Mouse (Mus musculus): ENCODE data around the gene Tnpo1. TPM values are rescaled to one million over a fixed set of nuclear protein-coding genes. Genes with fewer than 3 reads are reported as not detected.

Gene Tnpo1
- polyA plus RNA-seq, 1 experiment from 2014 or later, result 41.1 TPM

- peak overlapping the region; percentile 99 for H3K27ac ChIP-seq (replicated peaks)
- 6% methylated on average over 11 of the region's 11 CpGs for WGBS
- peak overlapping the region; percentile 75 for H3K4me2 ChIP-seq
- peak overlapping the region; percentile 96 for H3K4me3 ChIP-seq (replicated peaks)
- H3K27me3 ChIP-seq (replicated peaks), result no peaks in the 10 kb centered on the region
- H3K9ac ChIP-seq (replicated peaks), result peak overlapping the region; percentile 100
- no peak for ATAC-seq (ENCODE audit: low FRiP score)
- no peaks in the 10 kb centered on the region for H3K36me3 ChIP-seq
- H3K9me3 ChIP-seq (replicated peaks), result no peaks in the 10 kb centered on the region
- peaks cover 40% of the 10 kb centered on the region for H3K4me1 ChIP-seq
These were observed 1.2 kb downstream of the Tnpo1 start for GRCm38 (mm10) chr13:98924897-98925485.

DNA sequence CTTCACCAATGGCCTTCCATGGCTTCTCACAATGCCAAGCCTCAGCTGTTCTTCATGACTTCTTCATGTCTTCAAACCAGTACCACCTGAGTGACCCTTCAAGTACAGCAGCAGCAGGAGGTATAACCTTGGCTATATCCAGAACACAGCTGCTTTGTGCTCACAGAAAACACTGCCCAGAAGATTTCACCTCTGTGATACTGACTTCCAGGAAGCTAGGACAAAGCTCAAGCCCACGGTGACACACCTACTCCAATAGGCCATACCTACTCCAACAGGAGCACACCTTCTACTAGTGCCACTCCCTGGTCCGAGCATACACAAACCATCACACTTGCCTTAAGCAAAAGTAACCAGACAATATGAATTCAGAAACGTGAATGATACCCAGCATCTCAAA, 3.4 kb downstream of the Tnpo1 start:
- peaks cover 51% of the 10 kb centered on the region for H3K4me1 ChIP-seq
- no peak overlapping the region for H3K4me2 ChIP-seq
- H3K27me3 ChIP-seq (replicated peaks), result no peaks in the 10 kb centered on the region
- no peaks in the 10 kb centered on the region for H3K36me3 ChIP-seq
- no peak for ATAC-seq (ENCODE audit: low FRiP score)
- no peak overlapping the region for H3K9ac ChIP-seq (replicated peaks)
- H3K9me3 ChIP-seq (replicated peaks), result no peaks in the 10 kb centered on the region
- 86% methylated on average over 3 of the region's 3 CpGs for WGBS
- no peak overlapping the region for H3K4me3 ChIP-seq (replicated peaks)
- H3K27ac ChIP-seq (replicated peaks), result no peak overlapping the region

DNA sequence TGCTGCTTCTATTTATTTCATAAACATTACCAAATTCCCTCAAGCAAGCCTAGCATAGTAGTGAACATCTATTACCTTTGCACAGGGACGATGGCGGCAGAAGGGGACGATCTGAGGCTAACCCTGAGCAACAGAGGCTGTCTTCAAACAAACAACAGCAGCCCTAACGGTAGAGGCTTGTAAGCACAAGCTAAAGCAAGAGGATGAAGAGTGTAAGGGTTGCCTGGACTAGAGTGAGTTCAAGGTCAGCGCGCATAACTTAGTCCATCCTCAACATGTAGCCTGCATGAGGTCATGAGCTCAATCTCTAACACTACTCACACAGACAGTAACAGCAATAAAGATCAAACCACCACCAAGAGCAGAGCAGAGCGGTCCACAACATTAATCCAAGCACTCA, 4.9 kb downstream of the Tnpo1 start:
- Histone ChIP-seq H3K4me1 (peaks cover 51% of the 10 kb centered on the region), H3K9me3 (replicated peaks) (no peaks in the 10 kb centered on the region), H3K4me3 (replicated peaks) (no peak overlapping the region), H3K27ac (replicated peaks) (no peak overlapping the region), H3K36me3 (no peaks in the 10 kb centered on the region), H3K4me2 (no peak overlapping the region), H3K27me3 (replicated peaks) (no peaks in the 10 kb centered on the region), H3K9ac (replicated peaks) (no peak overlapping the region)
- no peak for ATAC-seq (ENCODE audit: low FRiP score)
- 87% methylated on average over 7 of the region's 7 CpGs for WGBS

DNA sequence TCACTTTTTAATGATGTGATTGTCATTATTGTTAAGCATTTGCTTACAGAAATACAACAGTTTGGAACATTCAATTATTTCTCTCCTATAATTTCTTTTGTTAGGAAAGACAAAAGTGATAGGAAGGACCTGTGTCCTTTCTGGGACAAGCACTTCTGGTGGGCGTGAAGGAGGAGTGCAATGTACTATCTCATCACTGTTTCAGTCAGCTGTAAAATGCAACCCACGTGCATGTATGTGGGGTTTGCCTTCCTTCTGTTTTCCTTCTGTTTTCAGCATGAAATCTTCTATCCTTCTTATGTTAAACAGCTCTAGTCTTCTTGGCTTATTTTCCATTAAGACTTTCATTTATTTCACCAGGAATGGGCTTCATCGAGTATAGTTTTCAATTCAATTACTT, 5.9 kb downstream of the Tnpo1 start:
- 66% methylated on average over 3 of the region's 3 CpGs for WGBS
- ATAC-seq (ENCODE audit: low FRiP score), result no peak
- H3K4me1 ChIP-seq, result peaks cover 59% of the 10 kb centered on the region

DNA sequence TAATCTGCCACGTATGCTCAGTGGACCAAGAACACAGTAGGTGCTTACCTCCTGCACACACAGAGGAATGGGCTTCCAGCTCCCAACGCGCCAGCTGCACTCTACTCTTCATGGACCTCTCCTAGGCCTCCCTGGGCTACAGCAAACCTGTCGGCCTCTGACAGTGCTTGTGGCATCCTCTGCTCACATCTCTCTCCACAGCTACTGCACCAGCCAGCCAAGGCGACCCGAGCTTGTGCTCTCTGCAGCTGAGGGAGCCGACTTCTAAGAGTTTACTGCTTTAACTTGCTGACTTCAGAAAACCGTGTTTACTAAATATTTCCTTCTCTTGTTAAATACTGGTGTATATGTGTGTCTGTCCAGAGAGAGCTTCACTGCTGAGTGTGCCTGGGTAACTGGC, 6.5 kb downstream of the Tnpo1 start:
- no peak overlapping the region for H3K9ac ChIP-seq (replicated peaks)
- H3K4me3 ChIP-seq (replicated peaks), result no peak overlapping the region
- H3K4me2 ChIP-seq, result no peak overlapping the region
- WGBS, result 89% methylated on average over 8 of the region's 8 CpGs
- no peaks in the 10 kb centered on the region for H3K36me3 ChIP-seq
- H3K9me3 ChIP-seq (replicated peaks), result no peaks in the 10 kb centered on the region
- ATAC-seq (ENCODE audit: low FRiP score), result no peak
- peaks cover 61% of the 10 kb centered on the region for H3K4me1 ChIP-seq
- no peaks in the 10 kb centered on the region for H3K27me3 ChIP-seq (replicated peaks)
- H3K27ac ChIP-seq (replicated peaks), result no peak overlapping the region

More for the DNA sequence above, 5.9 kb downstream of the Tnpo1 start:
- no peaks in the 10 kb centered on the region for H3K36me3 ChIP-seq
- no peak overlapping the region for H3K27ac ChIP-seq (replicated peaks)
- no peak overlapping the region for H3K9ac ChIP-seq (replicated peaks)
- no peaks in the 10 kb centered on the region for H3K27me3 ChIP-seq (replicated peaks)
- no peaks in the 10 kb centered on the region for H3K9me3 ChIP-seq (replicated peaks)
- no peak overlapping the region for H3K4me2 ChIP-seq
- H3K4me3 ChIP-seq (replicated peaks), result no peak overlapping the region

DNA sequence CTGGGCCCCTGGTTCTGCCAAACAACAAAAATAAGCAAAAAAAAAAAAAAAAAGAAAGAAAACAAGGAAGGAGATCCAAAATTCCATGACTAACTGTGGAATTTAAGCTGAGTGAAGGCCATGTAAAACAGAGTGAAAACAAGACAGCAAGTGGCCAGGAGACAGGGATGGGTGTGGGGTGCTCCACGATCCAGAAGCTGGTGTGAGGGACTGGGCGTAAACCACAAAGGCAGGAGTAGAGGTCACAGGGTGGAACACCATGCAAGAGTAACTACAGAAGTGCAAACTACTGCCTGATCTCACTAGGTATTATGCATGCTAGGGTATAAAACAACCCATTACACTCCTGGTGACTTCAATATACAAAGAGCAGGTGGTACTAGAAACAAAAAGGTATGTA, 8.3 kb downstream of the Tnpo1 start:
- Histone ChIP-seq H3K4me3 (replicated peaks) (no peak overlapping the region), H3K9ac (replicated peaks) (no peak overlapping the region), H3K36me3 (no peaks in the 10 kb centered on the region), H3K27me3 (replicated peaks) (no peaks in the 10 kb centered on the region), H3K4me2 (no peak overlapping the region), H3K4me1 (peaks cover 66% of the 10 kb centered on the region), H3K9me3 (replicated peaks) (no peaks in the 10 kb centered on the region), H3K27ac (replicated peaks) (no peak overlapping the region)
- no peak for ATAC-seq (ENCODE audit: low FRiP score)
- 87% methylated on average over 2 of the region's 2 CpGs for WGBS

GRCm38 (mm10) chr13:98915591-98915990, 10.6 kb downstream of the Tnpo1 start:
- Histone ChIP-seq H3K4me3 (replicated peaks) (no peak overlapping the region), H3K9me3 (replicated peaks) (no peaks in the 10 kb centered on the region), H3K4me1 (peaks cover 68% of the 10 kb centered on the region), H3K36me3 (no peaks in the 10 kb centered on the region), H3K27ac (replicated peaks) (no peak overlapping the region), H3K27me3 (replicated peaks) (no peaks in the 10 kb centered on the region), H3K4me2 (no peak overlapping the region), H3K9ac (replicated peaks) (no peak overlapping the region)
- WGBS, result 75% methylated on average over 4 of the region's 4 CpGs
- no peak for ATAC-seq (ENCODE audit: low FRiP score)

DNA sequence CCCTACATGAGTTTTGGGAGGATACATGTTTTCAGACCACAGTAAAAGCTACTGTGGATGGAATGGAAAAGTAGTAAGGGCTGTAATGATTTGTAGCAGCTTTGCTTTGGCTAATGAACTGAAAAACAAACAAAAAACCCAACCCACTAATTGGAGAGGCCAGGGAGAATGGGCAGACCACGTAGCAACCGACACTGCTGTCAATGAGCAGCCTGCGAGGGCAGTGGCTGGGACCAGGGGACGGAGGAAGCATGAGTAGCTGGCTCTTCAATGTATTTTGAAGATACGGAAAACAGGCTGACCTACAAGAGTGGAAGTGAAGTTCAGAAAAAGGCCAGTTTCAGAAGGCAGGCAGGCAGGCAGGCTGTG, 11.4 kb downstream of the Tnpo1 start:
- Histone ChIP-seq H3K9me3 (replicated peaks) (no peaks in the 10 kb centered on the region), H3K27ac (replicated peaks) (no peak overlapping the region), H3K9ac (replicated peaks) (no peak overlapping the region), H3K27me3 (replicated peaks) (no peaks in the 10 kb centered on the region), H3K4me1 (peaks cover 67% of the 10 kb centered on the region), H3K36me3 (no peaks in the 10 kb centered on the region), H3K4me2 (no peak overlapping the region), H3K4me3 (replicated peaks) (no peak overlapping the region)
- WGBS, result 39% methylated on average over 5 of the region's 5 CpGs
- ATAC-seq (ENCODE audit: low FRiP score), result no peak

GRCm38 (mm10) chr13:98914010-98914843, 12.0 kb downstream of the Tnpo1 start:
- ATAC-seq (ENCODE audit: low FRiP score), result no peak
- Histone ChIP-seq H3K4me1 (peaks cover 69% of the 10 kb centered on the region), H3K36me3 (no peaks in the 10 kb centered on the region), H3K4me3 (replicated peaks) (no peak overlapping the region), H3K27me3 (replicated peaks) (no peaks in the 10 kb centered on the region), H3K27ac (replicated peaks) (no peak overlapping the region), H3K9ac (replicated peaks) (no peak overlapping the region), H3K4me2 (no peak overlapping the region), H3K9me3 (replicated peaks) (no peaks in the 10 kb centered on the region)
- 57% methylated on average over 14 of the region's 14 CpGs for WGBS

DNA sequence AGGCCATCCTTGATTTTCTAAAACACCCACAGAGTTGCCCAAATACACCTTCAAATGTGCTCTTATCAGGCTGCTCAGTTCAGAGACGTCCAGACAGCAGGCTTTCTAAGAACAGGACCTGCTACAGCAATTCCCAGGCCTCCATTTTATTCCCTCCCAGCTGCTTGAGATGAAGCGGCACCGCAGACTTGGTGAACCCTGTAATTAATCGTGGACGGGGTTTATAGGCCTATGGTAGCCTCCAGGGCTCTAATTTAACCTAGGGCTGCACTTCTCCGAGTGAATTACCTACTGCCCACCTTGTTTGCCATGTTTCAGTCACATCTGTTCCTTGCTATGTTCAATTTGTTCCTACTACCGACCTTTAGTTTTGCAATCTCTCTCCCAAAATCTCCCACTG, 13.0 kb downstream of the Tnpo1 start:
- no peaks in the 10 kb centered on the region for H3K9me3 ChIP-seq (replicated peaks)
- ATAC-seq (ENCODE audit: low FRiP score), result no peak
- no peak overlapping the region for H3K9ac ChIP-seq (replicated peaks)
- 12% methylated on average over 7 of the region's 7 CpGs for WGBS
- 0 out of 2 replicates have a peak overlapping the region, but pooled peaks have one; percentile 3 for H3K4me2 ChIP-seq
- H3K4me1 ChIP-seq, result peaks cover 69% of the 10 kb centered on the region
- H3K27me3 ChIP-seq (replicated peaks), result no peaks in the 10 kb centered on the region
- H3K27ac ChIP-seq (replicated peaks), result 0 out of 2 replicates have a peak overlapping the region, but pooled peaks have one; percentile 25
- no peaks in the 10 kb centered on the region for H3K36me3 ChIP-seq
- H3K4me3 ChIP-seq (replicated peaks), result no peak overlapping the region

- Histone ChIP-seq H3K27me3 (replicated peaks) (no peaks in the 10 kb centered on the region), H3K9ac (replicated peaks) (no peak overlapping the region), H3K4me1 (peaks cover 68% of the 10 kb centered on the region), H3K4me3 (replicated peaks) (no peak overlapping the region), H3K27ac (replicated peaks) (peak overlapping the region; percentile 25; the same call in 1 of the 2 replicates), H3K4me2 (no peak overlapping the region), H3K36me3 (no peaks in the 10 kb centered on the region), H3K9me3 (replicated peaks) (no peaks in the 10 kb centered on the region)
- 0 out of 2 replicates have a peak, but pooled peaks have one; percentile 26 for ATAC-seq (ENCODE audit: low FRiP score)
- 58% methylated on average over 8 of the region's 8 CpGs for WGBS
These were observed 13.6 kb downstream of the Tnpo1 start for GRCm38 (mm10) chr13:98912602-98913001.

DNA sequence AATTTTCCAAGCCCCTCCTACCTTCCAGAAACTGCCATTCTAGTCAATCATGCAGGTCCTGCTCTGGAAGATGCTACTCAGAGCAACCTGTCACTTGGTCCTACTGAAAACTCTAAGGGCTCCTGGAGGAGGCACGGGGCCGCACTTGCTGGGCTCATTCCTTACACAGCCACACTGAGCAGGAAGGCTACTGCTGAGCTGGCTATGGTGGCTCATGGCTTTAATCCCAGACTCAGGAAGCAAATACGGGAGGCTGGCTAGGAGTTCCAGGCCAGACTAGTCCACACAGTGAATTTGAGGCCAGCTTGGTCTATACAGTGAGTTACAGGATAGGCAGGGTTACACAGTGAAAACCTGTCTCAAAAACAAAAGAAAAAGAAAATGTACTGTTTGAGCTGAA, 15.4 kb downstream of the Tnpo1 start:
- Histone ChIP-seq H3K9ac (replicated peaks) (no peak overlapping the region), H3K27me3 (replicated peaks) (no peaks in the 10 kb centered on the region), H3K4me3 (replicated peaks) (no peak overlapping the region), H3K4me2 (no peak overlapping the region), H3K4me1 (peaks cover 65% of the 10 kb centered on the region), H3K36me3 (no peaks in the 10 kb centered on the region), H3K9me3 (replicated peaks) (no peaks in the 10 kb centered on the region), H3K27ac (replicated peaks) (no peak overlapping the region)
- WGBS, result 73% methylated on average over 3 of the region's 3 CpGs
- ATAC-seq (ENCODE audit: low FRiP score), result no peak

Measured in neural tube, embryonic 15.5 days (tissue).